Mouse (Mus musculus) layer of hippocampus, postnatal 36 days (tissue): ENCODE measurements around the gene Defb45. TPM values are rescaled to one million over a fixed set of nuclear protein-coding genes. Genes with fewer than 3 reads are reported as not detected.

Experiments
- DNase-seq, 2 experiments: peaks; one replicate each; pipeline ENCODE4 v3.0.0; 2022
- total RNA-seq, 2 experiments: library from RNA; stranded (reverse); gene quantifications; 2 replicates each; pipeline ENCODE4 v1.2.3; 2021

Defb45 gene
- total RNA-seq, 2 experiments from 2014 or later = not detected

- DNase-seq = no peak
These were observed 8.5 kb upstream of the Defb45 start for GRCm38 (mm10) chr2:152607746-152608145.

GRCm38 (mm10) chr2:152604057-152604456, 4.9 kb upstream of the Defb45 start, which contains the start of gene Defb36:
Defb36 (plus strand) TSS chr2:152604327.
- DNase-seq = peak in 1 of 2 experiments; percentile 23

- no peak for DNase-seq
These were observed 2.2 kb upstream of the Defb45 start for GRCm38 (mm10) chr2:152601275-152601960.

GRCm38 (mm10) chr2:152600076-152600475, 877 bp upstream of the Defb45 start:
- DNase-seq = no peak

GRCm38 (mm10) chr2:152589021-152589420, 10.2 kb downstream of the Defb45 start:
- no peak for DNase-seq

GRCm38 (mm10) chr2:152588450-152588849, 10.7 kb downstream of the Defb45 start:
- DNase-seq = no peak

- no peak for DNase-seq
These were observed 12.2 kb downstream of the Defb45 start for GRCm38 (mm10) chr2:152586926-152587560.

GRCm38 (mm10) chr2:152580612-152581011, 18.6 kb downstream of the Defb45 start:
- no peak for DNase-seq

- no peak for DNase-seq
These were observed 19.1 kb downstream of the Defb45 start, which contains the start of gene Defb19 for GRCm38 (mm10) chr2:152580107-152580506. Defb19 (minus strand) TSS chr2:152580312.

- DNase-seq = no peak
These were observed 25.7 kb downstream of the Defb45 start for GRCm38 (mm10) chr2:152573484-152573883.

- no peak for DNase-seq
These were observed 26.9 kb downstream of the Defb45 start, which contains the start of gene Defb21 for GRCm38 (mm10) chr2:152572114-152572794. Defb21 (plus strand) TSS chr2:152572744.

GRCm38 (mm10) chr2:152570313-152570712, 28.9 kb downstream of the Defb45 start:
- DNase-seq = no peak

- DNase-seq = no peak
These were observed 29.3 kb downstream of the Defb45 start for GRCm38 (mm10) chr2:152569881-152570280.

GRCm38 (mm10) chr2:152569038-152569437, 30.2 kb downstream of the Defb45 start, which contains the start of gene Gm17416:
Gm17416 (plus strand) TSS chr2:152569338.
- no peak for DNase-seq

GRCm38 (mm10) chr2:152556655-152557054, 42.5 kb downstream of the Defb45 start:
- DNase-seq = no peak

GRCm38 (mm10) chr2:152553774-152554423, 45.3 kb downstream of the Defb45 start:
- peak; percentile 38 to 48 for DNase-seq

GRCm38 (mm10) chr2:152548124-152548523, 51.1 kb downstream of the Defb45 start:
- DNase-seq = no peak

GRCm38 (mm10) chr2:152544691-152545090, 54.5 kb downstream of the Defb45 start:
- DNase-seq = peak; percentile 64 to 76

GRCm38 (mm10) chr2:152543478-152543877, 55.7 kb downstream of the Defb45 start:
- DNase-seq = no peak
